Mouse (Mus musculus): ENCODE data around the gene Pde5a. TPM values are rescaled to one million over a fixed set of nuclear protein-coding genes. Genes with fewer than 3 reads are reported as not detected.

Pde5a gene
- polyA plus RNA-seq, 1 experiment from 2014 or later: 17.0 TPM

- Histone ChIP-seq H3K27ac (ENCODE audit: low read length) (peak overlapping the region; percentile 89), H3K9ac (ENCODE audit: low read length) (peak overlapping the region; percentile 17; the same call in 1 of the 2 replicates), H3K4me1 (ENCODE audit: control insufficient read depth, insufficient read depth, low read length) (peaks cover 16% of the 10 kb centered on the region), H3K9me3 (replicated peaks; ENCODE audit: control insufficient read depth, low read length) (no peaks in the 10 kb centered on the region), H3K27me3 (ENCODE audit: control insufficient read depth, insufficient read depth, low read length) (no peaks in the 10 kb centered on the region), H3K4me3 (replicated peaks; ENCODE audit: low read length) (no peak overlapping the region), H3K36me3 (ENCODE audit: control insufficient read depth, insufficient read depth, low read length) (peaks cover 5% of the 10 kb centered on the region; the same call in 1 of the 2 replicates), H3K4me2 (ENCODE audit: low read depth, low read length) (0 out of 2 replicates have a peak overlapping the region, but pooled peaks have one; percentile 22)
- WGBS: 32% methylated on average over 4 of the region's 4 CpGs
- peak; percentile 85 for ATAC-seq (ENCODE audit: insufficient read depth, low FRiP score)
Measured at GRCm38 (mm10) chr3:122814531-122814930, 85.8 kb downstream of the Pde5a start.

DNA sequence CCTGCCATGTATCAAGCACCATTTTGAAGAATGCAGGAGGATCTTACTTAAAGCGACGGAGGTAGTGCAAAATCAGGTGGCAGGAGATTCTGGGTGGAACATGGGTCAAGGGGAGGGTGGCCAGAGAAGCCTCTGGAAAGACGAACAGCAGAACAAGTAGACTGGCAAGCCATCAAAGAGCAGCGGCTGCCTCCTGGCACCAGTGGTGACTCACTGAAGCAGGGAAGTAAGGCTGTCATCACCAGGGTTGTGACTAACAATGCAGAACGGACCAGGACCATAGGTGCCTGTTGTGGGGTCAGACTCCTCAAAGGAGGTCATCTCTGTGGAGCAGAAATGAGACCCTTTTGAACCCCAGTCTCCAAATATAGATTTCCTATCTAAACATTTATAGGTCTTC, 89.5 kb downstream of the Pde5a start:
- no peaks in the 10 kb centered on the region for H3K9me3 ChIP-seq (replicated peaks; ENCODE audit: control insufficient read depth, low read length)
- peaks cover 4% of the 10 kb centered on the region; the same call in 1 of the 2 replicates for H3K36me3 ChIP-seq (ENCODE audit: control insufficient read depth, insufficient read depth, low read length)
- no peak for ATAC-seq (ENCODE audit: insufficient read depth, low FRiP score)
- no peak overlapping the region for H3K9ac ChIP-seq (ENCODE audit: low read length)
- H3K27me3 ChIP-seq (ENCODE audit: control insufficient read depth, insufficient read depth, low read length): no peaks in the 10 kb centered on the region
- peaks cover 26% of the 10 kb centered on the region for H3K4me1 ChIP-seq (ENCODE audit: control insufficient read depth, insufficient read depth, low read length)
- no peak overlapping the region for H3K4me3 ChIP-seq (replicated peaks; ENCODE audit: low read length)
- H3K4me2 ChIP-seq (ENCODE audit: low read depth, low read length): no peak overlapping the region
- no peak overlapping the region for H3K27ac ChIP-seq (ENCODE audit: low read length)
- 80% methylated on average over 5 of the region's 5 CpGs for WGBS

GRCm38 (mm10) chr3:122820700-122821099, 92.0 kb downstream of the Pde5a start:
- peak; percentile 68; the same call in 1 of the 2 replicates for ATAC-seq (ENCODE audit: insufficient read depth, low FRiP score)
- 22% methylated on average over 4 of the region's 4 CpGs for WGBS
- no peaks in the 10 kb centered on the region for H3K27me3 ChIP-seq (ENCODE audit: control insufficient read depth, insufficient read depth, low read length)
- H3K9ac ChIP-seq (ENCODE audit: low read length): no peak overlapping the region
- H3K27ac ChIP-seq (ENCODE audit: low read length): peak overlapping the region; percentile 66
- H3K9me3 ChIP-seq (replicated peaks; ENCODE audit: control insufficient read depth, low read length): no peaks in the 10 kb centered on the region
- no peak overlapping the region for H3K4me2 ChIP-seq (ENCODE audit: low read depth, low read length)
- H3K4me1 ChIP-seq (ENCODE audit: control insufficient read depth, insufficient read depth, low read length): peaks cover 15% of the 10 kb centered on the region
- no peak overlapping the region for H3K4me3 ChIP-seq (replicated peaks; ENCODE audit: low read length)
- peaks cover 4% of the 10 kb centered on the region for H3K36me3 ChIP-seq (ENCODE audit: control insufficient read depth, insufficient read depth, low read length)

DNA sequence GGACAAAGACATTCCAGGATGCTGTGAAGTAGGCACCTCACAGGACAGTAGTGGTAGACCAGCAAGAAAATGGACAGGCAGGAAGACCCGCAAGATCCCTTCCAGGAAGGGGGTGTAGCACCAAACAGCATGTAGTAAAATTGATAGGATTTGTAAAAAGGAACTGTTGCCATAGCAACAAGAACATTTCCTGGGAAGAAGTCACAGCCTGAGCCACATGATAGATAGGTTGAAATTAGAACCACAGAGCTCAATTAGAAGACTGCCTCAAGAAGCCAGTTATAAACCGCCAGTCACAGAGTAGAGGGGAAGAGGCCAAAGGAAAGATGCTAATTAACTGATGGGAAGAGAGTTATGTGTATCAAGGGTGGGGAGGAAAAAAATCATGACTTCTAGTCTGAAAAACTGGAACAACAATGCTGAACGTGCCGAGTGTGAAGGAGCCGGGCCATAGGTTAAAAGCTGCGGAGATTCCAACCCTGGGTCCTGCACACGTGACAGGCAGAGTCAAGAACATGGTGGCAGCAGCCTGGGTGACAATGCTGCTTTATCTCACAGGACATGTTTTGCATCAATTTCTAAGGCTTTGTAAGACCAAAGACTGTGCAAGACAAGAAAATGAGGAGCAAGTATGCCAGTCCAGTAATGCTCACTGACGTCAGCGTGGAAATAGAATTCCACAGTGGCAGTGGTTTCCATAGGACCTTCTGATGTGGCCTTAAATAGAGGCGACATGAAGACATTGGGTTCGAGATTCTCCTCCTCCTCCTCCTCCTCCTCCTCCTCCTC, 99.7 kb downstream of the Pde5a start:
- Histone ChIP-seq H3K4me3 (replicated peaks; ENCODE audit: low read length) (no peak overlapping the region), H3K9me3 (replicated peaks; ENCODE audit: control insufficient read depth, low read length) (no peaks in the 10 kb centered on the region), H3K27me3 (ENCODE audit: control insufficient read depth, insufficient read depth, low read length) (no peaks in the 10 kb centered on the region), H3K27ac (ENCODE audit: low read length) (no peak overlapping the region), H3K4me1 (ENCODE audit: control insufficient read depth, insufficient read depth, low read length) (no peaks in the 10 kb centered on the region), H3K36me3 (ENCODE audit: control insufficient read depth, insufficient read depth, low read length) (peaks cover 3% of the 10 kb centered on the region), H3K9ac (ENCODE audit: low read length) (no peak overlapping the region), H3K4me2 (ENCODE audit: low read depth, low read length) (no peak overlapping the region)
- ATAC-seq (ENCODE audit: insufficient read depth, low FRiP score): no peak
- WGBS: 85% methylated on average over 11 of the region's 11 CpGs

GRCm38 (mm10) chr3:122834519-122834918, 105.8 kb downstream of the Pde5a start:
- Histone ChIP-seq H3K27me3 (ENCODE audit: control insufficient read depth, insufficient read depth, low read length) (no peaks in the 10 kb centered on the region), H3K27ac (ENCODE audit: low read length) (peak overlapping the region; percentile 75; the same call in 1 of the 2 replicates), H3K4me2 (ENCODE audit: low read depth, low read length) (no peak overlapping the region), H3K9me3 (replicated peaks; ENCODE audit: control insufficient read depth, low read length) (no peaks in the 10 kb centered on the region), H3K4me3 (replicated peaks; ENCODE audit: low read length) (no peak overlapping the region), H3K4me1 (ENCODE audit: control insufficient read depth, insufficient read depth, low read length) (no peaks in the 10 kb centered on the region), H3K9ac (ENCODE audit: low read length) (no peak overlapping the region), H3K36me3 (ENCODE audit: control insufficient read depth, insufficient read depth, low read length) (no peaks in the 10 kb centered on the region)
- 51% methylated on average over 5 of the region's 5 CpGs for WGBS
- ATAC-seq (ENCODE audit: insufficient read depth, low FRiP score): no peak

DNA sequence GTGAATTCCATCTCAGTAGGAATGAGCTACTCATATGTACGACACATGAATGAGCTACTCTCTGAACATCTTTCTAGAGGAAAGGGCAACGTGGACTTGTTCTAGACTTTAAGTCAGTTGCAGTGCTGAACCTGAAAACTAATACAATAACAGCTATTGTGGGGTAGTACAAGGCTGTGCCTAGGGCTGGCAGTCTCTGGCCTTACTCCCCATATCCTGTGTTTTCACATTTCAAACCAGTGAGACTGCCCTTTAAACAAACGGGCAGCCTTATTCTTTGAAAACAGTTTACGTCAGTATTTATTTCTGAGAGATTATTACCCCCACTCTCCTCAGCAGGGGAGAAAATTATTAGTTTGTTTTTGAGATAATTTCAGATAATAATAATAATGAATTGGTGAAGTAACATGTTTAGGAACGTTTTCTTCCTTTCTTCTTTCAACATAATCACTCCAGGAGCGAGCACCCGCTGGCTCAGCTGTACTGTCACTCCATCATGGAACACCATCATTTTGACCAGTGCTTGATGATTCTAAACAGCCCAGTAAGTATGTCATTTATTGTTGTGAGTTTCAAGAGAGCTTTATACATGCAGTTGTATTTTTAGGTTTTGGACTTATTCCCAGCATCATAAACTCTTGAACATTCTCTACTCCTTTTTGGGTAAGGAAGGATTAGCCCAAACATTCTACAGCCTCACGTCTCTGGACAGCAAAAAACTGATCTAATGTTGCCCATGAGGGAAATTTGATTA, 106.5 kb downstream of the Pde5a start:
- H3K36me3 ChIP-seq (ENCODE audit: control insufficient read depth, insufficient read depth, low read length): no peaks in the 10 kb centered on the region
- H3K9ac ChIP-seq (ENCODE audit: low read length): no peak overlapping the region
- no peaks in the 10 kb centered on the region for H3K27me3 ChIP-seq (ENCODE audit: control insufficient read depth, insufficient read depth, low read length)
- no peaks in the 10 kb centered on the region for H3K9me3 ChIP-seq (replicated peaks; ENCODE audit: control insufficient read depth, low read length)
- 55% methylated on average over 8 of the region's 8 CpGs for WGBS
- no peaks in the 10 kb centered on the region for H3K4me1 ChIP-seq (ENCODE audit: control insufficient read depth, insufficient read depth, low read length)
- no peak overlapping the region for H3K4me2 ChIP-seq (ENCODE audit: low read depth, low read length)
- no peak overlapping the region for H3K4me3 ChIP-seq (replicated peaks; ENCODE audit: low read length)
- peak overlapping the region; percentile 75 for H3K27ac ChIP-seq (ENCODE audit: low read length)
- ATAC-seq (ENCODE audit: insufficient read depth, low FRiP score): 0 out of 2 replicates have a peak, but pooled peaks have one; percentile 42

DNA sequence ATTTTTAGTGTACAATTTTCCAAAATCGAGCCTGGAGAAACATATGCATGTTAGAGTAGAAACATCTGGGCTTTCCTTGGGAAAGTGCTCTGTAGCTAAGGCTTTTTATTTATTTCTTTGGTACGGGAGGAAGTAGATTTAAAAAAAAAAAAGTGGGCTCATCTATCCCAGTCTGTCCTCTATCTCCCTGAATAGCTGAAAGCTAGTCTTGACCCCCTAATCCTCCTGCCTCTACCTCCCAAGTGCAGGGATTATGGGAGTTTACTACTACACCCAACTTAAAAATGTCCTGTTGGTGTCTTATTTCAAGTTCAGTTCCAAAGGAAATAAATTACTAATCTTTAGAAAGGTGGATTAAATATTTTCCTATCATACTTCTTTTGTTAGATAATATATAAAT, 108.9 kb downstream of the Pde5a start:
- 37% methylated on average over 2 of the region's 2 CpGs for WGBS
- H3K4me1 ChIP-seq (ENCODE audit: control insufficient read depth, insufficient read depth, low read length): no peaks in the 10 kb centered on the region
- H3K36me3 ChIP-seq (ENCODE audit: control insufficient read depth, insufficient read depth, low read length): peaks cover 5% of the 10 kb centered on the region; the same call in 1 of the 2 replicates
- ATAC-seq (ENCODE audit: insufficient read depth, low FRiP score): peak; percentile 90
- no peak overlapping the region for H3K4me3 ChIP-seq (replicated peaks; ENCODE audit: low read length)
- no peak overlapping the region for H3K4me2 ChIP-seq (ENCODE audit: low read depth, low read length)
- H3K27ac ChIP-seq (ENCODE audit: low read length): peak overlapping the region; percentile 82
- no peak overlapping the region for H3K9ac ChIP-seq (ENCODE audit: low read length)
- no peaks in the 10 kb centered on the region for H3K27me3 ChIP-seq (ENCODE audit: control insufficient read depth, insufficient read depth, low read length)
- no peaks in the 10 kb centered on the region for H3K9me3 ChIP-seq (replicated peaks; ENCODE audit: control insufficient read depth, low read length)

- 31% methylated on average over 5 of the region's 5 CpGs for WGBS
- peak overlapping the region; percentile 0; the same call in 1 of the 2 replicates for H3K27ac ChIP-seq (ENCODE audit: low read length)
Measured at GRCm38 (mm10) chr3:122848410-122849034, 119.8 kb downstream of the Pde5a start.

More at GRCm38 (mm10) chr3:122848410-122849034, 119.8 kb downstream of the Pde5a start:
- no peak overlapping the region for H3K9ac ChIP-seq (ENCODE audit: low read length)
- no peaks in the 10 kb centered on the region; the same call in 1 of the 2 replicates for H3K9me3 ChIP-seq (replicated peaks; ENCODE audit: control insufficient read depth, low read length)
- 0 out of 2 replicates have a peak, but pooled peaks cover 3% of the 10 kb centered on the region for H3K4me1 ChIP-seq (ENCODE audit: control insufficient read depth, insufficient read depth, low read length)
- H3K27me3 ChIP-seq (ENCODE audit: control insufficient read depth, insufficient read depth, low read length): no peaks in the 10 kb centered on the region
- peaks cover 12% of the 10 kb centered on the region for H3K36me3 ChIP-seq (ENCODE audit: control insufficient read depth, insufficient read depth, low read length)
- H3K4me2 ChIP-seq (ENCODE audit: low read depth, low read length): no peak overlapping the region
- no peak overlapping the region for H3K4me3 ChIP-seq (replicated peaks; ENCODE audit: low read length)
- no peak for ATAC-seq (ENCODE audit: insufficient read depth, low FRiP score)

Measured in stomach, embryonic 16.5 days (tissue).